Mouse (Mus musculus): ENCODE results near the gene Irf2bpl. TPM values are rescaled to one million over a fixed set of nuclear protein-coding genes. Genes with fewer than 3 reads are reported as not detected.

Irf2bpl gene
- polyA plus RNA-seq, 1 experiment from 2014 or later: 80.2 TPM

GRCm38 (mm10) chr12:86878426-86879353 is 5.9 kb downstream of the Irf2bpl start:
- H3K4me2 ChIP-seq (ENCODE audit: low read length): peak overlapping the region; percentile 82
- H3K27me3 ChIP-seq (ENCODE audit: control insufficient read depth, insufficient read depth, low read length): no peaks in the 10 kb centered on the region
- DNase-seq (no peak), ATAC-seq (ENCODE audit: low FRiP score, low TSS enrichment) (no peak)
- H3K4me1 ChIP-seq (ENCODE audit: control insufficient read depth, insufficient read depth, low read length): peaks cover 26% of the 10 kb centered on the region
- H3K27ac ChIP-seq (replicated peaks; ENCODE audit: low read depth, low read length): peak overlapping the region; percentile 57; the same call in 1 of the 2 replicates
- H3K36me3 ChIP-seq (ENCODE audit: control insufficient read depth, insufficient read depth, low read length): peaks cover 22% of the 10 kb centered on the region; the same call in 1 of the 2 replicates
- peak overlapping the region; percentile 98; the same call in 1 of the 2 replicates for H3K4me3 ChIP-seq (replicated peaks; ENCODE audit: low read depth, low read length)
- peak overlapping the region; percentile 26; the same call in 1 of the 2 replicates for H3K9ac ChIP-seq (replicated peaks; ENCODE audit: low read length)
- WGBS: 72% methylated on average over 16 of the region's 16 CpGs
- no peaks in the 10 kb centered on the region for H3K9me3 ChIP-seq (ENCODE audit: control insufficient read depth, low read length)

GRCm38 (mm10) chr12:86876981-86877380 is 7.6 kb downstream of the Irf2bpl start:
- Histone ChIP-seq H3K27ac (replicated peaks; ENCODE audit: low read depth, low read length) (no peak overlapping the region), H3K36me3 (ENCODE audit: control insufficient read depth, insufficient read depth, low read length) (peaks cover 16% of the 10 kb centered on the region; the same call in 1 of the 2 replicates), H3K9me3 (ENCODE audit: control insufficient read depth, low read length) (no peaks in the 10 kb centered on the region), H3K4me1 (ENCODE audit: control insufficient read depth, insufficient read depth, low read length) (peaks cover 26% of the 10 kb centered on the region), H3K27me3 (ENCODE audit: control insufficient read depth, insufficient read depth, low read length) (no peaks in the 10 kb centered on the region), H3K9ac (replicated peaks; ENCODE audit: low read length) (no peak overlapping the region), H3K4me2 (ENCODE audit: low read length) (no peak overlapping the region), H3K4me3 (replicated peaks; ENCODE audit: low read depth, low read length) (no peak overlapping the region)
- WGBS: 97% methylated on average over 4 of the region's 4 CpGs
- ATAC-seq (ENCODE audit: low FRiP score, low TSS enrichment): no peak
- no peak for DNase-seq

GRCm38 (mm10) chr12:86876116-86876515 is 8.5 kb downstream of the Irf2bpl start:
- H3K4me2 ChIP-seq (ENCODE audit: low read length): no peak overlapping the region
- H3K4me3 ChIP-seq (replicated peaks; ENCODE audit: low read depth, low read length): no peak overlapping the region
- peaks cover 26% of the 10 kb centered on the region for H3K4me1 ChIP-seq (ENCODE audit: control insufficient read depth, insufficient read depth, low read length)
- no peaks in the 10 kb centered on the region for H3K27me3 ChIP-seq (ENCODE audit: control insufficient read depth, insufficient read depth, low read length)
- no peaks in the 10 kb centered on the region for H3K9me3 ChIP-seq (ENCODE audit: control insufficient read depth, low read length)
- ATAC-seq (ENCODE audit: low FRiP score, low TSS enrichment) (no peak), DNase-seq (no peak)
- 82% methylated on average over 5 of the region's 5 CpGs for WGBS
- H3K36me3 ChIP-seq (ENCODE audit: control insufficient read depth, insufficient read depth, low read length): peaks cover 12% of the 10 kb centered on the region; the same call in 1 of the 2 replicates
- H3K9ac ChIP-seq (replicated peaks; ENCODE audit: low read length): no peak overlapping the region
- H3K27ac ChIP-seq (replicated peaks; ENCODE audit: low read depth, low read length): no peak overlapping the region

DNA sequence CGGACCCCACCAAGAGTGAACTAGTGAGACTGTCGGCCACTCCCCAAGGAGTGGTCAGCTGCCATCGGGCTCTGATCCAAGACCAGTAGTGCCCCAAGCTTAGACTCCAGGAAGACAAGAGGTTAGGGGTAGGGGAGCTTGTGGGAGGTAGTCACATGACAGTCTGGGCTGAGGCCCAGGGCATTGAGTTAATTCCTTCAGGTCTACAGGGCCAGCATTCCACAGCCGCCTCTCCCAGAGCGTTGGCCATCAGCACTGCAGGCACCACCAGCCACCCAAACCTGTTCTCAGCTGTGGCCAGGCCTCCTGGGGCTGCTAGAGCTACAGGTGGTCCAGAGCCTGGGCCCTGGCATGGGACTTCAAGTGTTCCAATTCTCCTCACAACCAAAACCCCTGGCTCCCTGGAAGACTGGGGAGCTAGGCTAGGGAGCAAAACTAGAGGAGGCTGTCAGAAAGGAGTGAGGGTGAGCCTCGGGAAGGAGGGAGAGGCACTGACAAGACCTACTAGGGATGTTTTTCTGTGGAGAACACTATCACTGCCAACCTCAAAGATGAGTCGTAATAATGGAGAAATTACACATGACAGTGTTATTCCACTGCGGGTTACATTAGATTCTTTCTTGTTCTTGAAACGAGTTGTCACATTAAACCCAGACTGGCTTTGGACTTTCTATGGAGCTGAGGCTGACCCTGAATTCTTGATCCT is 12.1 kb downstream of the Irf2bpl start:
- Histone ChIP-seq H3K4me1 (ENCODE audit: control insufficient read depth, insufficient read depth, low read length) (no peaks in the 10 kb centered on the region), H3K36me3 (ENCODE audit: control insufficient read depth, insufficient read depth, low read length) (no peaks in the 10 kb centered on the region), H3K9ac (replicated peaks; ENCODE audit: low read length) (no peak overlapping the region), H3K27me3 (ENCODE audit: control insufficient read depth, insufficient read depth, low read length) (no peaks in the 10 kb centered on the region), H3K4me3 (replicated peaks; ENCODE audit: low read depth, low read length) (no peak overlapping the region), H3K27ac (replicated peaks; ENCODE audit: low read depth, low read length) (no peak overlapping the region), H3K4me2 (ENCODE audit: low read length) (no peak overlapping the region), H3K9me3 (ENCODE audit: control insufficient read depth, low read length) (0 out of 2 replicates have a peak, but pooled peaks cover 3% of the 10 kb centered on the region)
- DNase-seq: no peak
- no peak for ATAC-seq (ENCODE audit: low FRiP score, low TSS enrichment)
- WGBS: 63% methylated on average over 9 of the region's 9 CpGs

GRCm38 (mm10) chr12:86871666-86872334 is 12.8 kb downstream of the Irf2bpl start:
- Histone ChIP-seq H3K9me3 (ENCODE audit: control insufficient read depth, low read length) (0 out of 2 replicates have a peak, but pooled peaks cover 3% of the 10 kb centered on the region), H3K4me1 (ENCODE audit: control insufficient read depth, insufficient read depth, low read length) (no peaks in the 10 kb centered on the region), H3K27ac (replicated peaks; ENCODE audit: low read depth, low read length) (no peak overlapping the region), H3K4me3 (replicated peaks; ENCODE audit: low read depth, low read length) (no peak overlapping the region), H3K4me2 (ENCODE audit: low read length) (no peak overlapping the region), H3K36me3 (ENCODE audit: control insufficient read depth, insufficient read depth, low read length) (no peaks in the 10 kb centered on the region), H3K9ac (replicated peaks; ENCODE audit: low read length) (no peak overlapping the region), H3K27me3 (ENCODE audit: control insufficient read depth, insufficient read depth, low read length) (no peaks in the 10 kb centered on the region)
- DNase-seq: no peak
- 82% methylated on average over 4 of the region's 4 CpGs for WGBS
- no peak for ATAC-seq (ENCODE audit: low FRiP score, low TSS enrichment)

- 0 out of 2 replicates have a peak, but pooled peaks cover 3% of the 10 kb centered on the region for H3K9me3 ChIP-seq (ENCODE audit: control insufficient read depth, low read length)
- 93% methylated on average over 3 of the region's 3 CpGs for WGBS
- ATAC-seq (ENCODE audit: low FRiP score, low TSS enrichment) (no peak), DNase-seq (no peak)
- H3K4me1 ChIP-seq (ENCODE audit: control insufficient read depth, insufficient read depth, low read length): no peaks in the 10 kb centered on the region
- no peak overlapping the region for H3K4me2 ChIP-seq (ENCODE audit: low read length)
- H3K9ac ChIP-seq (replicated peaks; ENCODE audit: low read length): no peak overlapping the region
- H3K27me3 ChIP-seq (ENCODE audit: control insufficient read depth, insufficient read depth, low read length): no peaks in the 10 kb centered on the region
- no peaks in the 10 kb centered on the region for H3K36me3 ChIP-seq (ENCODE audit: control insufficient read depth, insufficient read depth, low read length)
- no peak overlapping the region for H3K27ac ChIP-seq (replicated peaks; ENCODE audit: low read depth, low read length)
- H3K4me3 ChIP-seq (replicated peaks; ENCODE audit: low read depth, low read length): no peak overlapping the region
These were observed 13.6 kb downstream of the Irf2bpl start for GRCm38 (mm10) chr12:86870996-86871395.

DNA sequence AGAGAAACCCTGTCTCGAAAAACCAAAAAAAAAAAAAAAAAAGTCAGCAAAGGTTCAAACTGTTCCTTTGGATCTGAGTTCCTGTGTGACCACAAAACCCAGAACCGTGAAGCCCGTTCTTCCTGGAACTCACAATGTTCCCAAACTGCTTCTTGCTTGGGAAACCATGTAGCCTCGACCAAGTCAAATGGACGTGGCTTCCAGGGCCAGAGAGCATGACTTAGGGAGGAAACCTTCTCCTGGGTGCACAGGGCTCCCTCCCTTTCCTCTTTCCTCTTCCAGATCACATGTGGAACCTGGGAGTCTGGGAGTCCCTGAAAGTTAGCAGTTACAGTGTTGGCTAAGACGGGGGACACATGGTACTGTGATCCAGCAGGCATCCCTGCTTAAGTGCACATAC is 14.8 kb downstream of the Irf2bpl start:
- no peak for ATAC-seq (ENCODE audit: low FRiP score, low TSS enrichment)
- 0 out of 2 replicates have a peak, but pooled peaks cover 3% of the 10 kb centered on the region for H3K9me3 ChIP-seq (ENCODE audit: control insufficient read depth, low read length)
- 90% methylated on average over 6 of the region's 6 CpGs for WGBS

More for the DNA sequence above, 14.8 kb downstream of the Irf2bpl start:
- Histone ChIP-seq H3K36me3 (ENCODE audit: control insufficient read depth, insufficient read depth, low read length) (no peaks in the 10 kb centered on the region), H3K27ac (replicated peaks; ENCODE audit: low read depth, low read length) (no peak overlapping the region), H3K27me3 (ENCODE audit: control insufficient read depth, insufficient read depth, low read length) (no peaks in the 10 kb centered on the region), H3K4me1 (ENCODE audit: control insufficient read depth, insufficient read depth, low read length) (no peaks in the 10 kb centered on the region), H3K4me3 (replicated peaks; ENCODE audit: low read depth, low read length) (no peak overlapping the region), H3K9ac (replicated peaks; ENCODE audit: low read length) (no peak overlapping the region), H3K4me2 (ENCODE audit: low read length) (no peak overlapping the region)
- no peak for DNase-seq

Data from midbrain, embryonic 14.5 days (tissue).